Mouse (Mus musculus) liver, embryonic 12.5 days (tissue): ENCODE measurements at regions not wholly inside any gene's neighbourhood (a gene's known extent, or its start where the extent isn't known, plus 50 kb on each side); places are given as distances from the start of the nearest gene placed in this dataset.

ENCODE experiments used
- ATAC-seq: fragments of 200-750 bp; cut with Nextera tagmentation; 2 replicates; pipeline ENCODE4 v1.8.0; 2017; ENCODE audit warnings: moderate number of reproducible peaks, mild to moderate bottlenecking, moderate library complexity
- H3K27ac ChIP-seq: fragments of 300-500 bp; sonication (generic); 2 replicates; pipeline ENCODE4 v1.5.1; 2016; ENCODE audit warnings: mild to moderate bottlenecking
- H3K27me3 ChIP-seq: fragments of 300-500 bp; sonication (generic); replicated peaks from 2 replicates; pipeline ENCODE4 v1.6.1; 2016; ENCODE audit warnings: mild to moderate bottlenecking, moderate library complexity
- H3K36me3 ChIP-seq: fragments of 300-500 bp; sonication (generic); 2 replicates; pipeline ENCODE4 v1.6.1; 2016; ENCODE audit warnings: mild to moderate bottlenecking, moderate library complexity
- H3K4me1 ChIP-seq: fragments of 300-500 bp; sonication (generic); 2 replicates; pipeline ENCODE4 v1.6.1; 2016
- H3K4me2 ChIP-seq: fragments of 300-500 bp; sonication (generic); 2 replicates; pipeline ENCODE4 v1.6.1; 2016; ENCODE audit warnings: mild to moderate bottlenecking, moderate library complexity
- H3K4me3 ChIP-seq: fragments of 300-500 bp; sonication (generic); 2 replicates; pipeline ENCODE4 v1.5.1; 2016; ENCODE audit warnings: mild to moderate bottlenecking, moderate library complexity
- H3K9ac ChIP-seq: fragments of 300-500 bp; sonication (generic); 2 replicates; pipeline ENCODE4 v1.6.1; 2016; ENCODE audit warnings: mild to moderate bottlenecking, moderate library complexity
- H3K9me3 ChIP-seq: fragments of 300-500 bp; sonication (generic); replicated peaks from 2 replicates; pipeline ENCODE4 v1.6.1; 2016; ENCODE audit warnings: mild to moderate bottlenecking, moderate library complexity
- WGBS: fragments of 180-500 bp; shearing (Covaris S2); methylation state at CpG from one replicate; pipeline ENCODE4 v1.1.7; 2016; ENCODE audit not compliant: insufficient replicate concordance; 5-methylcytosine and 5-hydroxymethylcytosine counted together

DNA sequence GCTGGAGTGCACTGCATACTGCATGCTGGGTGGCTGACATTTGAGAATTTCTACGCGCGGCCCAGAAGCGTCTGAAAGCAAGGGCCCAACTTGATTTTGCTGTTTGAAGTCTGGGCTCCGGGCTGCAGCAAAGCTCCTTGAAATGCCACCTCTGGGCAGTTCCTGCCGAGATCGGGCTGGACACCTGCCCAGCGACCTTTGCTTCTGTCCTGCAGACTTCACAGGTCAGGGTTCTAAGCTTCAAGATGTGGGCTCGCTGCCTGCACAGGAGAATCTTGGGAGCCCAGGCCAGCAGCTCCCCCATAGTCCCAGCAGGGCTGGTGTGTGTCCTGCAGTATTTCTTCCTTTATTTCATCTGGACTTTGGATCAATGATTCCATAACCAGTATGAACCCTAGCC, 57.1 kb upstream of the A230072I06Rik start:
- no peak overlapping the region for H3K4me2 ChIP-seq

DNA sequence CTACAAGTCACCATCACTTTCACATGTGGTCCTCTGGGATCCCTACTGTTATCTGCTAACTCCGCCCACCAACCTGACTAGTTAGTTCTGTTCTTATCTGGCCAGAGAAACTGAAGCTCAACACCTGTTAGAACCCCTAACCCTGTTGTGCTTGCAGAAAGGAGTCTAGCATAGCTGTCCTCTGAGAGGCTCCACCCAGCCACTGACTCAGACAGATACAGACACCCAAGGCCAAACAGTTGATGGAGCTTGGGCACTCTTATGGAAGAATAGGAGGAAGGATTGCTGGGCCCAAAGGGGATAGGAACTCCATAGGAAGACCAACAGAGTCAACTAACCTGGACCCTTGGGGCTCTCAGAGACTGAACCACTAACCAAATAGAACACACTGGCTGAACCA, 55.2 kb upstream of the A230072I06Rik start:
- Histone ChIP-seq H3K36me3 (no peaks in the 10 kb centered on the region), H3K27ac (no peak overlapping the region), H3K4me1 (no peaks in the 10 kb centered on the region), H3K4me2 (no peak overlapping the region), H3K9ac (no peak overlapping the region), H3K27me3 (no peaks in the 10 kb centered on the region; the same call in 1 of the 2 replicates), H3K9me3 (no peaks in the 10 kb centered on the region), H3K4me3 (no peak overlapping the region)
- ATAC-seq = no peak
- WGBS = 63% methylated on average over 1 of the region's 1 CpGs

More for the DNA sequence above, 57.1 kb upstream of the A230072I06Rik start:
- WGBS = 69% methylated on average over 9 of the region's 9 CpGs
- no peaks in the 10 kb centered on the region; the same call in 1 of the 2 replicates for H3K27me3 ChIP-seq
- H3K9me3 ChIP-seq = no peaks in the 10 kb centered on the region
- H3K9ac ChIP-seq = no peak overlapping the region
- no peaks in the 10 kb centered on the region for H3K36me3 ChIP-seq
- no peak for ATAC-seq
- no peaks in the 10 kb centered on the region for H3K4me1 ChIP-seq
- H3K27ac ChIP-seq = no peak overlapping the region
- H3K4me3 ChIP-seq = no peak overlapping the region
